Mouse (Mus musculus) hindbrain, postnatal 0 days (tissue): Measurements from ENCODE around the gene Tph1. TPM values are rescaled to one million over a fixed set of nuclear protein-coding genes. Genes with fewer than 3 reads are reported as not detected.
A peak's percentile ranks its signal among the peaks of the same experiment; 100 is the strongest.

ENCODE experiments used
- ATAC-seq: fragments of 200-750 bp; cut with Nextera tagmentation; 2 replicates; pipeline ENCODE4 v1.8.0; 2017; ENCODE audit warnings: mild to moderate bottlenecking, moderate TSS enrichment, moderate library complexity
- DNase-seq: peaks from one replicate; pipeline ENCODE4 v3.0.0-alpha.2; 2015; ENCODE audit warnings: low spot score
- H3K27ac ChIP-seq: fragments of 300-500 bp; sonication (generic); 2 replicates; pipeline ENCODE4 v1.5.1; 2014; ENCODE audit warnings: mild to moderate bottlenecking
- H3K27me3 ChIP-seq: fragments of 300-500 bp; sonication (generic); 2 replicates; pipeline ENCODE4 v1.6.1; 2014; ENCODE audit warnings: low read length, mixed read lengths; ENCODE audit not compliant: insufficient read depth
- H3K36me3 ChIP-seq: fragments of 300-500 bp; sonication (generic); 2 replicates; pipeline ENCODE4 v1.6.1; 2014; ENCODE audit warnings: low read length, mixed read lengths; ENCODE audit not compliant: insufficient read depth
- H3K4me1 ChIP-seq: fragments of 300-500 bp; sonication (generic); 2 replicates; pipeline ENCODE4 v1.6.1; 2014; ENCODE audit warnings: antibody characterized with exemption, low read length, mixed read lengths; ENCODE audit not compliant: insufficient read depth
- H3K4me2 ChIP-seq: fragments of 300-500 bp; sonication (generic); 2 replicates; pipeline ENCODE4 v1.6.1; 2014; ENCODE audit warnings: low read depth, mild to moderate bottlenecking, low read length, moderate library complexity, mixed read lengths
- H3K4me3 ChIP-seq: fragments of 300-500 bp; sonication (generic); 2 replicates; pipeline ENCODE4 v1.5.1; 2014; ENCODE audit warnings: low read length
- H3K9ac ChIP-seq: fragments of 300-500 bp; sonication (generic); replicated peaks from 2 replicates; pipeline ENCODE4 v1.6.1; 2014; ENCODE audit warnings: mild to moderate bottlenecking, low read length, moderate library complexity, mixed read lengths
- H3K9me3 ChIP-seq: fragments of 300-500 bp; sonication (generic); 2 replicates; pipeline ENCODE4 v1.6.1; 2016; ENCODE audit warnings: low read length, mixed read lengths
- CTCF ChIP-seq: IDR thresholded peaks from 2 replicates; pipeline ENCODE4 v1.5.1; 2016; ENCODE audit warnings: antibody characterized with exemption, control low read depth, low read depth
- WGBS: fragments of 180-500 bp; shearing (Covaris S2); extraction: QIAGEN DNeasy Blood & Tissue Kit; methylation state at CpG from one replicate; pipeline ENCODE4 v1.1.7; 2014; 5-methylcytosine and 5-hydroxymethylcytosine counted together
- polyA plus RNA-seq: library from polyadenylated mRNA; unstranded; fragments of >200 nt; fragmentation: Nextera tagmentation; extraction: Ambion mirVana; gene quantifications from 2 replicates; pipeline ENCODE4 v1.2.1, GENCODE M21; 2015
- total RNA-seq: library from RNA; depleted of rRNA; stranded (reverse); fragments of >200 nt; gene quantifications from 2 replicates; pipeline ENCODE4 v1.2.3, GENCODE M21; 2014

Tph1 gene
- total and polyA plus RNA-seq, 2 experiments from 2014 or later = 0.73 TPM

DNA sequence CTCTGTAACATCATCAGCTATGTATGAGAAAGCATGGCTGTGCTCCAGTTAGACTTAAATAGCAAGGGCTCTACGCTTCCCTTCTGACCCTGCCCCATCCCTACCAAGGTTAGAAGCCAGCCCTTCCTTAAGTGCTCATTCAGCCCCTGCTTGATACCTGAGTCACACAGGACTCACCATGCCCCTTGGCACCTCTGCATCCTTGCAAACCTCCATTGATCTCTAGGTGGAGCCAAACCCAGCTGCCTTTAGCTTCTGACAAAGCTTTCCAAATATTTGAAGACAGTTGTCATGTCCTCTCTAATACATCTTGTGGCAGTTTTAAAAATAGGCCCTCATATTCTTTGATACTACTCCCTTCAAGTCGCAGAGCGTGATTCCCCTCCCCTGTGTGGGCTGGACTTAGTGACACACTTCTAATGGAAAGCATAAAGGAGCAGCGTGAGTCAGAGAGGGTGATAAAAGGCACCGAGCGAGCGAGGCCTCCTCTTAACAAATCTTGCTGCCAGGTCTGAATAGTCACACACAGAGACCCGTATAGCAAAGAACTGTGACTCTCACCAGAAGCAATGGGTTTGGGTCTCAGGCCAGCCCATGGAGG is 43.9 kb downstream of the Tph1 start:
- WGBS = 32% methylated on average over 8 of the region's 8 CpGs
- Histone ChIP-seq H3K27ac (no peak overlapping the region), H3K36me3 (peaks cover 27% of the 10 kb centered on the region), H3K9me3 (no peaks in the 10 kb centered on the region), H3K9ac (no peak overlapping the region), H3K27me3 (no peaks in the 10 kb centered on the region), H3K4me3 (no peak overlapping the region), H3K4me2 (no peak overlapping the region), H3K4me1 (no peaks in the 10 kb centered on the region)
- DNase-seq (peak; percentile 14), ATAC-seq (no peak)
- TF ChIP-seq CTCF = peak; percentile 34

DNA sequence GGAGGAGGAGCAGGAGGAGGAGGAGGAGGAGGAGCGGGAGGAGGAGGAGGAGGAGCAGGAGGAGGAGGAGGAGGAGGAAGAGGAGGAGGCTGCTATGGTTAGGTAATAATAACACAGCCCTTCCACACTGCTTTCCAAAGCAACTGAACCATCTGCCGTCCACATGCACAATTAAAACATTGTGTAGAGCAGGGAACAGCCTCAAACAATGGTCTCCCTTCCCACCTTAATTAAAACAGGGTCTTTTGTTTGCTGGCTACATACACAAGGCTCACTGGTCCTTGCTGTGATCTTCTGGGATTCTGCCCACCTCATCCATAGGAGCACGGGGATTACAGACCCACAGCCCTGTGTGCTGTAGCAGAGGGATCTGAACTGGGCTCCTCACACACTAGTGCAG is 48.4 kb downstream of the Tph1 start:
- no peaks in the 10 kb centered on the region for H3K9me3 ChIP-seq
- 50% methylated on average over 2 of the region's 3 CpGs for WGBS

DNA sequence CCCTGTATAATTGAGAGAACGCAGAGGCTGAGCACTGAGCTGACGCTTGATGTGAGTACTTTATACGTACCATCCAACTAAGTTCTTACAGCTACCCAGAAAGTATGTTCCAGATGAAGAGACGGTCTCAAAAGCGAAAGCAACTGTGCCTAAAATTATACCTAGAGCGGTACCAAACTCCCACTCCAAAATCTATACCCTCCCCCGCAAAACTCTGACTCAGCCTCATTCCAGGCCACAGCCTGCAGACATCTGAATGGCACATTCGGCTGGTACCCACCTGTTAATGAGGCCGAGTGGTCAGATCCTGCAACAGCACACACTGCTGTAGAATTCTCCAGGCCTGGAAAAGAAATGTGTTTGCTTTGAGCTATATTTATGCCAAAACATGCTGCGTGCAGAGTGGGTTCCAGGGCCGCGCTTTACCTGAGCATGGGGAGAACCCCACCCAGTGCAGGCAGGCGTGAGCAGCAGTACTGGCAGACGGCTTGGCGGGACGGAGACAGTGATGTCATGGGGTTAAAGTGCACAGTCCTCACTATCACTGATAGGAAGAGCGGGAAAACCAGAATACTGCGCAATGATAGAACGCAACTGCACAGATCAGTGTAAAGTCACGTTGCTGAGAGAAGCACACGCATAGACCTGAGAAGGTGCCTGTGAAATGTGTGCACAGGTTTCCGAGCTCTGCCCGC is 53.8 kb downstream of the Tph1 start:
- H3K4me1 ChIP-seq = no peaks in the 10 kb centered on the region
- no peaks in the 10 kb centered on the region for H3K27me3 ChIP-seq
- H3K36me3 ChIP-seq = peaks cover 19% of the 10 kb centered on the region
- WGBS = 92% methylated on average over 23 of the region's 23 CpGs
- no peaks in the 10 kb centered on the region for H3K9me3 ChIP-seq
- H3K4me2 ChIP-seq = no peak overlapping the region
- H3K27ac ChIP-seq = no peak overlapping the region
- no peak overlapping the region for H3K4me3 ChIP-seq
- no peak overlapping the region for H3K9ac ChIP-seq
- DNase-seq (no peak), ATAC-seq (no peak)
- TF ChIP-seq CTCF = no peak

More for the DNA sequence above, 48.4 kb downstream of the Tph1 start:
- ATAC-seq (no peak; the same call in 1 of the 2 replicates), DNase-seq (no peak)
- no peak for TF ChIP-seq CTCF
- Histone ChIP-seq H3K27ac (no peak overlapping the region), H3K36me3 (peaks cover 17% of the 10 kb centered on the region), H3K4me3 (no peak overlapping the region), H3K9ac (no peak overlapping the region), H3K4me2 (no peak overlapping the region), H3K27me3 (no peaks in the 10 kb centered on the region), H3K4me1 (no peaks in the 10 kb centered on the region)

DNA sequence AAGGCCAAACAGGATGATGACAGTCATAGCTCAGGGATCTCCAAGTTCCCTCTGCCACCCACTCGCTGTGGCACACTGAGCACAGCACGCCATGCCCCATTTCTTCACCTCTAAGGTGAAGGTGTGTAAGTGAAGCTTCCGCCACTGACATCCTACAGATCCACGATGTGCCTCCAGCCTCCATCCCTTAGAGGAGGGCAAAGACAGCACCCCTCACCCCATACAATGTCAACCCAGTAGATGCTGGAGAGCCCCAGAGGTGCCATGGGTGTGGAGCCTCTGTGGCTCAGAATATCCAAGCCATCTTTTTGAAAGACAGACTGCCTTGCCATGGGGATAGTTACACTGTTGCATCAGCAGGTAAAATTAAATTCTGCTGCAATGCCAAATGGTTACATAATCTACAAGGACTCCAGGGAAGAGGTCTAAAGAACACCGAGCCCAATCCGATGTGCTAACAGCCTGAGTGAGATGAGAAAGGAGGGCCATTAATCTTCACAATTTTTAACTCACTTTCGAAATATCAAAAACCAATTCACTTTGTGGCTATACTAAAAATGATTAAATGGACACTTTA is 55.8 kb downstream of the Tph1 start:
- Histone ChIP-seq H3K27me3 (no peaks in the 10 kb centered on the region), H3K9ac (no peak overlapping the region), H3K9me3 (no peaks in the 10 kb centered on the region), H3K36me3 (peaks cover 26% of the 10 kb centered on the region), H3K4me2 (no peak overlapping the region), H3K4me3 (no peak overlapping the region), H3K4me1 (no peaks in the 10 kb centered on the region), H3K27ac (no peak overlapping the region)
- DNase-seq (no peak), ATAC-seq (no peak)
- TF ChIP-seq CTCF = no peak
- 91% methylated on average over 7 of the region's 7 CpGs for WGBS

DNA sequence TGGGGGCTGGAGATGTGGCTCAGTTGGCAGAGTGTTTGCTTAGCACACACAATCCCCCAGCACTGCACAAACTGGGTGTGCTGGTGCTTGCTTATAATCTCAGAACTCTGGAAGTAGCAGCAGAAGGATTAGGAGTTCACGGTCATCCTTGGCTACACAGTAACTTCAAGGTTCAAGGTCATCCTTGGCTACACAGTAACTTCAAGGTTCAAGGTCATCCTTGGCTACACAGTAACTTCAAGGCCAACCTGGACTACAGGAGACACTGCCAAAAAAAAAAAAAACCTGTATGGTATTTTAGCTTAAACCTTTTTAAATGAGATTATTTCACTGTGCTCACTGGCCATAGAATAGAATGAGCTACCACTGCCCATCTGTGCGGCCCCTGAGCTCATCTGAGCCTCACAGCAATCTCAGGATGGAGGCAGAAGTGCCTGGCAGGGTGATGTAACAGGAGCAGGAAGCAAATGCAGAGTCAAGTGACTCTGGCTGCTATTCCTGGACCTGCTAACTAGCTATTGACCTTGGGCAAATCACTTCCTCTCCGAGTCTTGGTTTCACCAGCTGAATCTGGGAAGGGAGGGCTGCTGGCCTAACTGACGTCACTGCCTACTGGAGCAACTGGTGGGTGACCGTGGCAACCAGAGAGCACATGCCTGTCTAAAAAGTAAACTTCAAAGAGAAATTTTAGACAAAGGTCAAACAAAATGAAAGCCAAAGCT is 56.9 kb downstream of the Tph1 start:
- H3K36me3 ChIP-seq = peaks cover 21% of the 10 kb centered on the region
- no peak overlapping the region for H3K4me3 ChIP-seq
- H3K27me3 ChIP-seq = no peaks in the 10 kb centered on the region
- no peak for TF ChIP-seq CTCF
- H3K4me1 ChIP-seq = no peaks in the 10 kb centered on the region
- DNase-seq (no peak), ATAC-seq (no peak)
- H3K4me2 ChIP-seq = no peak overlapping the region
- H3K27ac ChIP-seq = no peak overlapping the region
- no peaks in the 10 kb centered on the region for H3K9me3 ChIP-seq
- WGBS = 69% methylated on average over 5 of the region's 5 CpGs
- H3K9ac ChIP-seq = no peak overlapping the region

DNA sequence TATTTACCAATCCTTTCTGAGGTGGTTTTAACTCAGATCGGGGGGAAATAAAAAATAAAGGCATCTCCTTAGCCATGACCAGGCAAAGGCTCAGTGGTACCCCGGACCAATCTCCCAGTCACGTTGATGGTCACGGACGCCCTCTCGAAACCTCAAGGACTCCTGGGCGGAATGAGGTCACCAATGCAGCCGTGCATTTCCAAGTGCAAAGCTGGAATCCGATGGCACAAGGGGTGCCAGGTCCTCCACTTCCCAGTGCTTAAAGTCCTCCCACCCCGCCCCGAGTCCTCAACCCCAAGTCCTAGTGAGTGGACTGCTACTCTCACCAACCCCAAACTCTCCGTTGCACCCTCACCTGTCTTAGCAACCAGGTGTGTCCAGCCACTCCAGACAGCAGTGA is 58.1 kb downstream of the Tph1 start:
- Histone ChIP-seq H3K4me2 (no peak overlapping the region), H3K4me1 (no peaks in the 10 kb centered on the region), H3K36me3 (peaks cover 21% of the 10 kb centered on the region), H3K9ac (no peak overlapping the region), H3K9me3 (no peaks in the 10 kb centered on the region), H3K27ac (no peak overlapping the region), H3K4me3 (no peak overlapping the region), H3K27me3 (no peaks in the 10 kb centered on the region)
- DNase-seq (no peak), ATAC-seq (no peak)
- no peak for TF ChIP-seq CTCF
- WGBS = 94% methylated on average over 12 of the region's 12 CpGs
